Mouse (Mus musculus) erythroblast, adult 5-6 weeks (primary cell): ENCODE measurements around the gene Lrrc18. TPM values are rescaled to one million over a fixed set of nuclear protein-coding genes. Genes with fewer than 3 reads are reported as not detected.

ENCODE experiments used
- ATAC-seq: replicated peaks from 2 replicates; pipeline ENCODE4 v1.8.0; 2016; ENCODE audit warnings: moderate number of reproducible peaks, mild to moderate bottlenecking, moderate TSS enrichment, inconsistent platforms; ENCODE audit not compliant: poor library complexity, low FRiP score, severe bottlenecking
- total RNA-seq, 2 experiments: library from RNA; stranded (forward) in 1 of 2; stranded (reverse) in 1 of 2; fragments of 150-400 nt in 1 of 2; fragments of 200-764, 138-1000 nt in 1 of 2; gene quantifications; 2 replicates each; pipeline versions ENCODE4 v1.2.3 to v1.2.4; 2015 to 2017; ENCODE audit warnings: low replicate concordance in 2 of 2

Lrrc18 gene
- total RNA-seq, 2 experiments from 2014 or later: not detected

DNA sequence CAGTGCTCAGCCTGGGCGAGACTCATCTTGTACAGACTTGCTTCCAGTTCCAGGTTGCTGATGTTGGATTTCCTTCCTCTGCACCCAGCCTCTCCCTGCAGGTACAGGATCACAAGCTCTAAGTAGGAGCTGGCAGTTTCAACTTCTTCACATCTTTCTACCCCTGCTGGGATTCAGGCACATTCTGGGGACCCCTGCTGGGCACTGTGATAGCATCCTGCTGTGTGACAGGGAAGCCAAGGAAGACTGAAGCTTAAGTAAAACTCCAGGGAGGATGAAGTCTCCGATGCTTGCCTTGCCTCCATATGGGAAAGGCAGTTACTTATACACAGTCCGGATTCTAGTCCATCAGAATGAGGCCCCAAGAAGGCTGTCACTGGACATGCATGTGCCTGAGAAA is 45.6 kb downstream of the Lrrc18 start:
- no peak for ATAC-seq

GRCm38 (mm10) chr14:33045217-33045616 is 54.0 kb downstream of the Lrrc18 start:
- no peak for ATAC-seq

- no peak for ATAC-seq
Observed at GRCm38 (mm10) chr14:33053441-33053840, 62.3 kb downstream of the Lrrc18 start.

GRCm38 (mm10) chr14:33058881-33059660 is 67.9 kb downstream of the Lrrc18 start:
- ATAC-seq: no peak

DNA sequence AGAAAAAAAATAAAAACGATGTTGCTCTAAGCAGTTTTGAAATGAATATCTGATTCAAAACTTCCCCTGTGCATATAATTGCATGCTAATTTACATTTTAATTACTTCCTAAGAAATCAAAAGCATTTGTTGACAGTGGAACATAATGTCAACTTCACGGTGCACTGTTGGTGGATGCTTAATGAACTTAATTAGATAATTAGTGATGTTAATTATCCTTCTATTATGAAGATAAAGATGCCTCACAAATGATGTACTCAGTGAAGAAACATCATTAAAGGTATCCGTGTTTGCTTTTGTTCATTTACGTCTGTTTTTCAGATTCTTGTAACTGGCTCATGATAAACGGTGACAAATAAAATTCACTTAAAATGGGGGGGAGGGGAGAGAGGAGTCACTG is 71.8 kb downstream of the Lrrc18 start:
- ATAC-seq: no peak

Other genes starting within 250 kb of the Lrrc18 start
- gene Tmem273, start 205.4 kb upstream of the Lrrc18 start, total RNA-seq (2015; ENCODE audit: low replicate concordance): 3.3 and 7.3 TPM in 2 replicates
- 2.0 and 8.8 TPM in 2 replicates for gene Tmem273, start 205.4 kb upstream of the Lrrc18 start, total RNA-seq (2017; ENCODE audit: low replicate concordance)
- gene Fam170b, start 157.4 kb upstream of the Lrrc18 start, total RNA-seq (2015; ENCODE audit: low replicate concordance): not detected in 2 replicates
- not detected in 2 replicates for gene Fam170b, start 157.4 kb upstream of the Lrrc18 start, total RNA-seq (2017; ENCODE audit: low replicate concordance)
- gene Vstm4, start 134.6 kb upstream of the Lrrc18 start, total RNA-seq (2015; ENCODE audit: low replicate concordance): not detected in 2 replicates
- 0.09 and 0.56 TPM in 2 replicates for gene Vstm4, start 134.6 kb upstream of the Lrrc18 start, total RNA-seq (2017; ENCODE audit: low replicate concordance)
- gene Wdfy4, start 194.1 kb downstream of the Lrrc18 start, total RNA-seq (2015; ENCODE audit: low replicate concordance): 6.7 and 13.6 TPM in 2 replicates
- 5.9 and 8.2 TPM in 2 replicates for gene Wdfy4, start 194.1 kb downstream of the Lrrc18 start, total RNA-seq (2017; ENCODE audit: low replicate concordance)
- gene Arhgap22, start 222.6 kb downstream of the Lrrc18 start, total RNA-seq (2015; ENCODE audit: low replicate concordance): not detected in 2 replicates
- gene Arhgap22, start 222.6 kb downstream of the Lrrc18 start, total RNA-seq (2017; ENCODE audit: low replicate concordance): not detected in 2 replicates